Mouse (Mus musculus): ENCODE data around the gene Gm3854.

DNA sequence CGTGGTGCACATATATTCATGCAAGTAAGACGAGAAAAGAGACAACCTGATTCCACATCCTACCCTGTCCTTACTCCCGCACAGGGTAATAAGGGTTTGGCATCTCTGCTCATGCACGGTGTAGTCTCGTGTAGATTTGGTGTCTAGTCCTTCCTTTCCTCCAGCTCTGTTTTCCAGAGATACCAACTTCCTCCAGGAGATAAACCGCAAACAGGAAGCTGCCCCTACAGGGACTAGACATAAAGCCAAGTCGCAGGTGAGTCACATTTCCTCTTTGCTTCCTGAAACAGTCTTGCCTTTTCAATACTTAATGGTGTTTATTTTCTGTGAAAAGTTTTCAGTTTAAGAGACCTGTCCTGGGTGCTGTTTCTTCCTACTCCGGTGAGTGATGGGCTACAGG, 40.5 kb downstream of the Gm3854 start:
- TF ChIP-seq CTCF (IDR thresholded peaks at IDR 0.05; ENCODE audit: extremely low read depth, insufficient read length, insufficient replicate concordance, low read depth, low read length) (no peak), POLR2A (IDR thresholded peaks at IDR 0.05; ENCODE audit: low read depth, low read length) (no peak)

Data from small intestine, adult 2 months (tissue).